Mouse (Mus musculus) hindbrain, embryonic 11.5 days (tissue): ENCODE results near the gene Parp14. TPM values are rescaled to one million over a fixed set of nuclear protein-coding genes. Genes with fewer than 3 reads are reported as not detected.

Experiments used
- ATAC-seq: fragments of 200-750 bp; cut with Nextera tagmentation; 2 replicates; pipeline ENCODE4 v1.8.0; 2017; ENCODE audit warnings: mild to moderate bottlenecking, moderate TSS enrichment, moderate library complexity; ENCODE audit not compliant: low FRiP score
- DNase-seq: peaks from one replicate; pipeline ENCODE4 v3.0.0-alpha.2; 2015; ENCODE audit warnings: low spot score
- H3K27ac ChIP-seq: fragments of 300-500 bp; sonication (generic); 2 replicates; pipeline ENCODE4 v1.5.1; 2014; ENCODE audit warnings: mild to moderate bottlenecking, low read depth, low read length
- H3K27me3 ChIP-seq: fragments of 300-500 bp; sonication (generic); 2 replicates; pipeline ENCODE4 v1.6.1; 2014; ENCODE audit warnings: mild to moderate bottlenecking, low read length, moderate library complexity, mixed read lengths; ENCODE audit not compliant: control insufficient read depth, insufficient read depth
- H3K36me3 ChIP-seq: fragments of 300-500 bp; sonication (generic); 2 replicates; pipeline ENCODE4 v1.6.1; 2014; ENCODE audit warnings: mild to moderate bottlenecking, low read length, moderate library complexity, mixed read lengths; ENCODE audit not compliant: control insufficient read depth, insufficient read depth
- H3K4me1 ChIP-seq: fragments of 300-500 bp; sonication (generic); replicated peaks from 2 replicates; pipeline ENCODE4 v1.6.1; 2014; ENCODE audit warnings: low read length, mixed read lengths; ENCODE audit not compliant: control insufficient read depth, insufficient read depth
- H3K4me2 ChIP-seq: fragments of 300-500 bp; sonication (generic); replicated peaks from 2 replicates; pipeline ENCODE4 v1.6.1; 2014; ENCODE audit warnings: mild to moderate bottlenecking, low read depth, low read length
- H3K4me3 ChIP-seq: fragments of 300-500 bp; sonication (generic); 2 replicates; pipeline ENCODE4 v1.5.1; 2014; ENCODE audit warnings: low read depth, low read length
- H3K9ac ChIP-seq: fragments of 300-500 bp; sonication (generic); 2 replicates; pipeline ENCODE4 v1.6.1; 2014; ENCODE audit warnings: low read depth, low read length
- H3K9me3 ChIP-seq: fragments of 300-500 bp; sonication (generic); 2 replicates; pipeline ENCODE4 v1.6.1; 2016; ENCODE audit warnings: low read length; ENCODE audit not compliant: control insufficient read depth
- WGBS: fragments of 180-500 bp; shearing (Covaris S2); extraction: QIAGEN DNeasy Blood & Tissue Kit; methylation state at CpG from one replicate; pipeline ENCODE4 v1.1.7; 2014; 5-methylcytosine and 5-hydroxymethylcytosine counted together
- polyA plus RNA-seq: library from polyadenylated mRNA; unstranded; fragments of >200 nt; fragmentation: Nextera tagmentation; extraction: Ambion mirVana; gene quantifications from 2 replicates; pipeline ENCODE4 v1.2.1, GENCODE M21; 2014

The Parp14 gene
- polyA plus RNA-seq, 1 experiment from 2014 or later, result 0.25 TPM

DNA sequence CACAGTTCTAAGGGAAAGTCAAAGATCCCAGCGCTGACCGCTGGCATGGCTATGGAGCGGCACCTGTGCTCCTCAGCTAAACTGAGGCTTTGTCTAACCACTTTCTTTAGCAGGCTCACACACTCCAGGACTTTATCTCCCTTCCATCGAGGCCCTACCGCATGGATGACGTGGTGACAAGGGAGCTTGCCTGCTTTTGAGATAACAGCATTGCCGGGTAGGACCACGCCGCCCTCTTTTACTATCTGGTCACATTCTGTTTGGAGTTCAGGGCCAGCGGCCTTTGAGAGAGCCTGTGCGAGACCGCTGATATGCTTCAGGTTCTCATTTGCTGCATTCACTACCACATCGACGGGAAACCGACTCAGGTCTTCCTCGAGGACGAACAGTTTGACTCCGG lies 14.6 kb downstream of the Parp14 start:
- H3K4me3 ChIP-seq, result no peak overlapping the region
- no peaks in the 10 kb centered on the region for H3K9me3 ChIP-seq
- H3K4me1 ChIP-seq, result no peaks in the 10 kb centered on the region
- no peak overlapping the region for H3K9ac ChIP-seq
- ATAC-seq (no peak), DNase-seq (no peak)
- WGBS, result 93% methylated on average over 18 of the region's 18 CpGs
- H3K27me3 ChIP-seq, result no peaks in the 10 kb centered on the region
- H3K36me3 ChIP-seq, result no peaks in the 10 kb centered on the region
- no peak overlapping the region for H3K27ac ChIP-seq
- no peak overlapping the region for H3K4me2 ChIP-seq

DNA sequence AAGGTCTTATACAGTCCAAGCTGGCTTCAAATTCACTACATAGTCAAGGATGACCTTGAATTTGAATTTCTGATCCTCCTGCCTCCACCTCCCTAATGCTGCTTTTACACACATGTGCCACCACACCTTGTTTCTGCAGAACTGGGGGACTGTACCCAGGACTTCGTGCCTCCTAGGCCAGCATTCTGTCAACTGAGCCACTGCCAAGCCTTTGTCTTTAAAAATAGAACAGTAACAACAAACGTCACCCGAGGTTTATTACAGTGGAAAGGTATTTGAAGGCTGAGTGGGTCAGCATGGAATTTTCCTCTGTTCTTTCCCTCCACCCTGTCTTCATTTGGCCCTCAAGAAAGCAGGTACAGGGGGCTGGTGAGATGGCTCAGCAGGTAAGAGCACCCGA lies 15.5 kb downstream of the Parp14 start:
- WGBS, result 89% methylated on average over 4 of the region's 4 CpGs
- Histone ChIP-seq H3K27ac (no peak overlapping the region), H3K9ac (no peak overlapping the region), H3K9me3 (no peaks in the 10 kb centered on the region), H3K36me3 (no peaks in the 10 kb centered on the region), H3K4me2 (no peak overlapping the region), H3K4me1 (no peaks in the 10 kb centered on the region), H3K4me3 (no peak overlapping the region), H3K27me3 (no peaks in the 10 kb centered on the region)
- no peak for DNase-seq
- ATAC-seq, result no peak

DNA sequence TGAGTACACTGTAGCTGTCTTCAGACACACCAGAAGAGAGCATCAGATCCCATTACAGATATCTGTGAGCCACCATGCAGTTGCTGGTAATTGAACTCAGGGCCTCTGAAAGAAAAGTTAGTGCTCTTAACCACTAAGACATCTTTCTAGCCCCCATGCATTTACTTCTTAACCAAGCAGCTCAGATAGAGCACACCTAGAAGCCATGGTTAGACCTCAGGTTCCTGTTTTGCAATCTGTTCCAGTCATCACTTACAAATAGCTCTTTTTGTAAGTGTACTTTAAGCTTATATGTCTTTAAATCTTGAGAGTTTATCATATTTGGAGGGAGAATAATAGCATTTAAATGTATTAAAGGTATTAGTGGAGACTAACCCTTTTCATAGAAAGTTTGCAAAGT lies 24.2 kb downstream of the Parp14 start:
- Histone ChIP-seq H3K4me2 (no peak overlapping the region), H3K9ac (no peak overlapping the region), H3K27me3 (no peaks in the 10 kb centered on the region), H3K4me1 (no peaks in the 10 kb centered on the region), H3K27ac (no peak overlapping the region), H3K9me3 (no peaks in the 10 kb centered on the region), H3K4me3 (no peak overlapping the region), H3K36me3 (no peaks in the 10 kb centered on the region)
- no peak for ATAC-seq
- DNase-seq, result no peak

DNA sequence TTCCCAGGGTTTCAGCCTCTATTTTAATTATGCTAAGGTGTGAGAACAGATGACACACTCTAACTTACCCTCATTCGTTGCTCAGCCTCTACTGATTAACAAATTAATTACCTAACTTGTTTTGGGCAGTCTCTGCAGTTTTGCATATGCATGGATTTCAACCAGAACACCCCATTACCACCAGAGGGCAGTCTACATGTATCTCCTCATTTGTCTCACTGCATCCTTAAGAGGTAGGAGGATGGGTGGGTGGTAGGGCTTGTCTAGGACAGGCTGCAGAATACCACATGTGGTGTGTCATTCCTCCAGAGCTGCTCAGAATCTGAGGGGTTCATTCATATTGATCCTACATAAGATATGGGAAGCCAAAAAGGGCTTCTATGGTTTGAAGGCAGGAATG lies 31.7 kb downstream of the Parp14 start:
- no peaks in the 10 kb centered on the region for H3K36me3 ChIP-seq
- H3K4me1 ChIP-seq, result no peaks in the 10 kb centered on the region
- H3K27me3 ChIP-seq, result no peaks in the 10 kb centered on the region
- no peak overlapping the region for H3K4me2 ChIP-seq
- 35% methylated on average over 1 of the region's 1 CpGs for WGBS
- ATAC-seq (no peak), DNase-seq (peak; percentile 46)
- no peak overlapping the region for H3K4me3 ChIP-seq
- H3K9me3 ChIP-seq, result no peaks in the 10 kb centered on the region
- H3K27ac ChIP-seq, result no peak overlapping the region
- H3K9ac ChIP-seq, result no peak overlapping the region

DNA sequence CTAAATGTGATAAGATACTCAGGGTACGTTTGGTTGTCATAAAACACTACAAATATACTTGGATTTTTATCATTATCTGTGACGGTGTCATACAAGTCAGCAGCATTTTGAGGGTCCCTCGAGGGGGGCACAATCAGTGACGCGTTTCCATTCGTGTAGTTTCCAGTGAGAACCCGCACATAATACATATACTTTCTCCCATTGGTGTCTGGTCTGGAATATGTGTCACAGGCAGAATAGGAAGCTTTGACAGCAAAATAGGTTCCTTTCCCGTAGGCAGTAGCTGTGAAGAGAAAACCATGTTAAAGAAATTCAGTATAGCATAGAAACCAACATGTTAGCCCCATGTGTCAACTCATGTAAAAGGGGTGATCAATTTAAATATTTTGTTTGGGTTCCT lies 36.7 kb downstream of the Parp14 start:
- H3K27ac ChIP-seq, result no peak overlapping the region
- no peaks in the 10 kb centered on the region for H3K9me3 ChIP-seq
- H3K36me3 ChIP-seq, result no peaks in the 10 kb centered on the region
- WGBS, result 90% methylated on average over 8 of the region's 8 CpGs
- no peak for DNase-seq
- H3K27me3 ChIP-seq, result no peaks in the 10 kb centered on the region
- no peak for ATAC-seq
- no peak overlapping the region for H3K4me2 ChIP-seq
- H3K9ac ChIP-seq, result no peak overlapping the region
- H3K4me3 ChIP-seq, result no peak overlapping the region
- H3K4me1 ChIP-seq, result no peaks in the 10 kb centered on the region

DNA sequence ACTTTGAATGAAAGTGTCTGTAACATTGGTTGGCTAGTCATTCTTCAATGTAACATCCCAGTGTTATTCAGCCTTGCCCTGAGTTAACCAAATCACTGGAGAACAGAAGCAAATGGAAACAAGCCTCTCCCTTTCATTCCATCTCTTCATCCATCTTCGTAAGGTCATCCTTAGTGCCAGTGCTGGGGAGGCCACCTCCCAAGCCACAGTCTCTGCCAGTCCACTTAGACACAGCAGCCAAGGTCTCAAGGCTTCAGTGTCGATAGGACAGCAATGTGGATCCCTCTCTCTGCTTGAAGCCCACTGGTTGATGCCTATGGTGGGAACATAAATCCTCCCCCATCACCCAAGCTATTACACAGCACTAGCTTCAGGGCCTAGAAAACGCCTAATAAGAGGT lies 38.4 kb downstream of the Parp14 start:
- no peaks in the 10 kb centered on the region for H3K4me1 ChIP-seq
- no peak overlapping the region for H3K9ac ChIP-seq
- no peak overlapping the region for H3K27ac ChIP-seq
- H3K36me3 ChIP-seq, result no peaks in the 10 kb centered on the region
- no peaks in the 10 kb centered on the region for H3K27me3 ChIP-seq
- ATAC-seq (no peak), DNase-seq (no peak)
- WGBS, result 86% methylated on average over 3 of the region's 3 CpGs
- H3K9me3 ChIP-seq, result no peaks in the 10 kb centered on the region
- no peak overlapping the region for H3K4me3 ChIP-seq
- no peak overlapping the region for H3K4me2 ChIP-seq

DNA sequence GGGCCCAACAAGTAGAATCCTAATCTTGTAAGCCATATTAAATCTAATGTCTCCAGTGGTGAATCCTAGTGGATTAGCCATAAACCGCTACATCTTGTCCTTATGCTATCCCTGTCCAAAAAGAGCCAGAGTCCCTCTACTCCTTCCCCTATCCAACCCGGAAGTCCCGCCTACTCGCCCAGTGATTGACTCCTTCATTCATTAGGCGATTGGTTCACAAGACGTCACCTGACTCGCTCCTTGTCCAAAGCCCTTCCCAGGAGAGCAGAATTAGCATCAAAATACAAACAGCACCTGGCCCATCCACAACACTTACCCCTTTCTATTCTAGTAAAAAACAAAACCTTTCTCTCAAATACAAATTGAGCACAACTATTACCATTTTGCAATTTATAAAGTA lies 41.3 kb downstream of the Parp14 start:
- DNase-seq (peak; percentile 19), ATAC-seq (no peak)
- Histone ChIP-seq H3K4me2 (no peak overlapping the region), H3K9ac (no peak overlapping the region), H3K9me3 (no peaks in the 10 kb centered on the region), H3K4me1 (no peaks in the 10 kb centered on the region), H3K27me3 (no peaks in the 10 kb centered on the region), H3K27ac (no peak overlapping the region), H3K36me3 (0 out of 2 replicates have a peak, but pooled peaks cover 2% of the 10 kb centered on the region), H3K4me3 (no peak overlapping the region)
- WGBS, result 27% methylated on average over 7 of the region's 7 CpGs

DNA sequence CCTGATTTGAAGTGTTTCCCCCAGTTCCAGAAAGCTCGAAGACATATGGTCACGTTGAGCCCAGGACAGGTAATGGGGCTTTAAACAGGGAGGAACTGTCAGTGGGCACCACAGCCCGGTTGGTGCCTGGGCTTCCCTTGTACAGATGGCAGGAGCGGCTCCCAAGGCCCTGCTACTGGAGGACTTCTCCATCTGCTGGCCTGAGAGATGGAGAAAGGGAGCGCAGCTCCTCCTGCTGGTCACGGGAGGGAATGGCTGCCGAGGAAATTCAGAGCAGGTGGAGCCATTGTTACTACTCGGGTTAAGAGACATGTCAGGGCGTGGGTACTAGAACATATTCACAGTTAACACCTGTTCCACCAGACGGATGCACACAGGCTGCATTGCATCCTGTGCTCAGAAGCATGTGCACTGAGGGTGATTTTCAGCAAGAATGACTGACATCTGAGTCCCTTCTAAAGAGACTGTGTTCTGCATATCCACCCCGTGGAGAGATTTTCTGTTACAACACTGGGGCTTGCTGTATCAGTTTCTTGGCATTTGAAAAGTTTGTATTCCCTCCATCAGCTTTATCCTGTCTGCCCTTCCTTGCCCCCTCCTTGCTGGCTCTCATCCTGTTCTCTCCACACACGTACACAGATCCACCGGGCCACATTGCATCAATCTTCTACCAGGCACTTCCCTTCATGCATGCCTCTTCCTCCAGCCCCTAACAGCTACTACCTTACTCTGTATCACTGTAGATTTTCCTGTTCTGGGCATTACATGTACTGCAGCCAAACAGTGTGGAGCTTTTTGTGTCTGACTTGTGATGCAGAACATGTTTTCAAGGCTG lies 53.9 kb downstream of the Parp14 start:
- 44% methylated on average over 13 of the region's 13 CpGs for WGBS
- no peaks in the 10 kb centered on the region for H3K9me3 ChIP-seq
- H3K4me1 ChIP-seq, result no peaks in the 10 kb centered on the region
- ATAC-seq (peak; percentile 70), DNase-seq (peak; percentile 88)
- H3K27ac ChIP-seq, result no peak overlapping the region
- H3K4me3 ChIP-seq, result no peak overlapping the region
- H3K27me3 ChIP-seq, result no peaks in the 10 kb centered on the region
- no peaks in the 10 kb centered on the region for H3K36me3 ChIP-seq
- H3K4me2 ChIP-seq, result no peak overlapping the region
- no peak overlapping the region for H3K9ac ChIP-seq

DNA sequence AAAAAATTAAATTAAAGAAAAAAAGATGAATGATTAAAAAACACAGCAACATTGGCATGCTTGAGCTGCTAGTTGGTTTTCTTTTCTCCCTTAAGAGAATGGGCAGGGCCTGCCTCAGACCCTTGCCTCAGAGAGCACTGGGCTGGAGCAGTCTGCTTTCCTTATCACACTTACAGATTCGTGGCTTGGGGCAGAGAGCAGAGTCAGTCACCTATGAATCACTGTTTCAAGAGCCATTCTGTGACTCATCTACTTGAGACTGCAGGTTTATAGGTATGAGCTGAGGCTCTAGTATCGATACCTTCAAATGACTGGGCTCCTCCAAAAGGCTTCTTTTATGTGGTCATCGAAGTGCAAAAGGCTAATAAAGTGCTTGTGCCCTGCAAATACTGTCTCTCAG lies 58.2 kb downstream of the Parp14 start:
- H3K4me3 ChIP-seq, result no peak overlapping the region
- no peak overlapping the region for H3K9ac ChIP-seq
- 81% methylated on average over 3 of the region's 3 CpGs for WGBS
- H3K4me2 ChIP-seq, result no peak overlapping the region
- DNase-seq (no peak), ATAC-seq (no peak)
- no peaks in the 10 kb centered on the region for H3K36me3 ChIP-seq
- no peak overlapping the region for H3K27ac ChIP-seq
- no peaks in the 10 kb centered on the region for H3K9me3 ChIP-seq
- H3K4me1 ChIP-seq, result no peaks in the 10 kb centered on the region
- H3K27me3 ChIP-seq, result no peaks in the 10 kb centered on the region
